Mouse (Mus musculus) leukemia stem cell, adult 10-12 weeks (primary cell): ENCODE measurements around the gene Actg1. TPM values are rescaled to one million over a fixed set of nuclear protein-coding genes. Genes with fewer than 3 reads are reported as not detected.

ENCODE experiments used
- polyA plus RNA-seq: library from polyadenylated mRNA; stranded (reverse); fragments of >175 nt; gene quantifications from 2 replicates; pipeline ENCODE4 v1.2.3, GENCODE M21; 2012; ENCODE audit warnings: low replicate concordance

Actg1 gene
- polyA plus RNA-seq = 257 and 584 TPM in 2 replicates

GRCm38 (mm10) chr11:120347791-120348683 lies at the start of gene Actg1:
Actg1 (minus strand) TSS chr11:120348542.

GRCm38 (mm10) chr11:120378611-120379540 lies 30.5 kb upstream of the Actg1 start, which contains the start of gene Faap100:
Faap100 (minus strand) TSS chr11:120378764.

GRCm38 (mm10) chr11:120361295-120361694 lies 13.0 kb upstream of the Actg1 start, which contains the start of gene Fscn2:
Fscn2 (plus strand) TSS chr11:120361534.

Other genes starting within 250 kb of the Actg1 start
- 44.7 and 53.5 TPM in 2 replicates for gene Tepsin, start 249.8 kb downstream of the Actg1 start, polyA plus RNA-seq
- 76.5 and 109 TPM in 2 replicates for gene Ndufaf8, start 249.6 kb downstream of the Actg1 start, polyA plus RNA-seq
- 64.5 and 117 TPM in 2 replicates for gene Slc38a10, start 197.2 kb downstream of the Actg1 start, polyA plus RNA-seq
- 1.1 and 1.7 TPM in 2 replicates for gene Bahcc1, start 115.6 kb downstream of the Actg1 start, polyA plus RNA-seq
- gene Fscn2, start 13.0 kb upstream of the Actg1 start, polyA plus RNA-seq = not detected in 2 replicates
- gene Faap100, start 30.2 kb upstream of the Actg1 start, polyA plus RNA-seq = 16.7 and 41.0 TPM in 2 replicates
- 82.3 and 226 TPM in 2 replicates for gene Nploc4, start 89.2 kb upstream of the Actg1 start, polyA plus RNA-seq
- gene Tspan10, start 94.1 kb upstream of the Actg1 start, polyA plus RNA-seq = 0.17 TPM in 1 of 2 replicates, not detected in the other
- 0.20 and 0.28 TPM in 2 replicates for gene Pde6g, start 105.0 kb upstream of the Actg1 start, polyA plus RNA-seq
- 6.7 and 11.8 TPM in 2 replicates for gene Oxld1, start 109.5 kb upstream of the Actg1 start, polyA plus RNA-seq
- 33.7 and 46.9 TPM in 2 replicates for gene Ccdc137, start 109.6 kb upstream of the Actg1 start, polyA plus RNA-seq
- 9.5 and 17.8 TPM in 2 replicates for gene Arl16, start 119.1 kb upstream of the Actg1 start, polyA plus RNA-seq
- 288 and 518 TPM in 2 replicates for gene Mrpl12, start 136.1 kb upstream of the Actg1 start, polyA plus RNA-seq
- 94.0 and 114 TPM in 2 replicates for gene Slc25a10, start 143.3 kb upstream of the Actg1 start, polyA plus RNA-seq
- not detected in 2 replicates for gene Gcgr, start 182.2 kb upstream of the Actg1 start, polyA plus RNA-seq
- gene Mcrip1, start 201.2 kb upstream of the Actg1 start, polyA plus RNA-seq = 63.8 and 96.4 TPM in 2 replicates
- not detected in 2 replicates for gene Ppp1r27, start 202.6 kb upstream of the Actg1 start, polyA plus RNA-seq
- gene P4hb, start 224.7 kb upstream of the Actg1 start, polyA plus RNA-seq = 998 and 1,537 TPM in 2 replicates
- 596 and 1,231 TPM in 2 replicates for gene Arhgdia, start 233.1 kb upstream of the Actg1 start, polyA plus RNA-seq
- gene Alyref, start 249.8 kb upstream of the Actg1 start, polyA plus RNA-seq = 192 and 295 TPM in 2 replicates
- gene Anapc11, start 249.9 kb upstream of the Actg1 start, polyA plus RNA-seq = 39.8 and 162 TPM in 2 replicates